Mouse (Mus musculus): ENCODE data around the gene Msl1. TPM values are rescaled to one million over a fixed set of nuclear protein-coding genes. Genes with fewer than 3 reads are reported as not detected.
"Not testable (repeated sequence)": the region's sequence is repeated elsewhere in the genome, so short reads cannot be mapped to it uniquely, and the experiment has no call there.

Msl1 gene
- polyA plus RNA-seq, 1 experiment from 2014 or later = 21.6 TPM

GRCm38 (mm10) chr11:98816706-98817239 is 21.5 kb downstream of the Msl1 start:
- H3K27ac ChIP-seq (ENCODE audit: low read depth, low read length) = no peak overlapping the region
- peaks cover 86% of the 10 kb centered on the region for H3K36me3 ChIP-seq (ENCODE audit: control insufficient read depth, insufficient read depth, low read length)
- H3K9ac ChIP-seq (ENCODE audit: low read depth, low read length) = no peak overlapping the region
- no peak overlapping the region for H3K4me3 ChIP-seq (ENCODE audit: low read length)
- H3K27me3 ChIP-seq (ENCODE audit: control insufficient read depth, insufficient read depth, low read length) = no peaks in the 10 kb centered on the region
- H3K4me2 ChIP-seq (replicated peaks; ENCODE audit: low read depth, low read length) = no peak overlapping the region
- no peaks in the 10 kb centered on the region for H3K4me1 ChIP-seq (ENCODE audit: control insufficient read depth, insufficient read depth, low read length)
- no peaks in the 10 kb centered on the region for H3K9me3 ChIP-seq (ENCODE audit: control insufficient read depth, low read length)
- WGBS = 92% methylated on average over 1 of the region's 1 CpGs
- no peak for ATAC-seq (ENCODE audit: low FRiP score, low TSS enrichment)

- ATAC-seq (ENCODE audit: low FRiP score, low TSS enrichment) = no peak
- Histone ChIP-seq H3K9me3 (ENCODE audit: control insufficient read depth, low read length) (no peaks in the 10 kb centered on the region), H3K27ac (ENCODE audit: low read depth, low read length) (no peak overlapping the region), H3K9ac (ENCODE audit: low read depth, low read length) (no peak overlapping the region), H3K4me1 (ENCODE audit: control insufficient read depth, insufficient read depth, low read length) (no peaks in the 10 kb centered on the region), H3K4me3 (ENCODE audit: low read length) (no peak overlapping the region), H3K27me3 (ENCODE audit: control insufficient read depth, insufficient read depth, low read length) (no peaks in the 10 kb centered on the region), H3K4me2 (replicated peaks; ENCODE audit: low read depth, low read length) (no peak overlapping the region), H3K36me3 (ENCODE audit: control insufficient read depth, insufficient read depth, low read length) (peaks cover 92% of the 10 kb centered on the region)
- WGBS = 95% methylated on average over 5 of the region's 5 CpGs
Measured at GRCm38 (mm10) chr11:98820968-98821367, 25.7 kb downstream of the Msl1 start.

GRCm38 (mm10) chr11:98826071-98826470 is 30.8 kb downstream of the Msl1 start:
- not testable (repeated sequence) for H3K27ac ChIP-seq (ENCODE audit: low read depth, low read length); H3K4me2 ChIP-seq (replicated peaks; ENCODE audit: low read depth, low read length); H3K4me3 ChIP-seq (ENCODE audit: low read length); H3K9me3 ChIP-seq (ENCODE audit: control insufficient read depth, low read length); H3K9ac ChIP-seq (ENCODE audit: low read depth, low read length); H3K4me1 ChIP-seq (ENCODE audit: control insufficient read depth, insufficient read depth, low read length); ATAC-seq (ENCODE audit: low FRiP score, low TSS enrichment); H3K27me3 ChIP-seq (ENCODE audit: control insufficient read depth, insufficient read depth, low read length)
- WGBS = 95% methylated on average over 2 of the region's 2 CpGs
- H3K36me3 ChIP-seq (ENCODE audit: control insufficient read depth, insufficient read depth, low read length) = peaks cover 92% of the 10 kb centered on the region

GRCm38 (mm10) chr11:98827877-98828276 is 32.6 kb downstream of the Msl1 start:
- ATAC-seq (ENCODE audit: low FRiP score, low TSS enrichment) = no peak
- H3K36me3 ChIP-seq (ENCODE audit: control insufficient read depth, insufficient read depth, low read length) = peaks cover 92% of the 10 kb centered on the region
- no peaks in the 10 kb centered on the region for H3K4me1 ChIP-seq (ENCODE audit: control insufficient read depth, insufficient read depth, low read length)
- no peaks in the 10 kb centered on the region for H3K27me3 ChIP-seq (ENCODE audit: control insufficient read depth, insufficient read depth, low read length)
- no peak overlapping the region for H3K9ac ChIP-seq (ENCODE audit: low read depth, low read length)
- no peak overlapping the region for H3K4me2 ChIP-seq (replicated peaks; ENCODE audit: low read depth, low read length)
- 84% methylated on average over 2 of the region's 2 CpGs for WGBS
- H3K9me3 ChIP-seq (ENCODE audit: control insufficient read depth, low read length) = no peaks in the 10 kb centered on the region
- H3K27ac ChIP-seq (ENCODE audit: low read depth, low read length) = no peak overlapping the region
- no peak overlapping the region for H3K4me3 ChIP-seq (ENCODE audit: low read length)

- WGBS = 71% methylated on average over 12 of the region's 12 CpGs
- H3K36me3 ChIP-seq (ENCODE audit: control insufficient read depth, insufficient read depth, low read length) = peaks cover 92% of the 10 kb centered on the region
- no peak overlapping the region for H3K9ac ChIP-seq (ENCODE audit: low read depth, low read length)
- H3K9me3 ChIP-seq (ENCODE audit: control insufficient read depth, low read length) = no peaks in the 10 kb centered on the region
- no peak overlapping the region for H3K4me2 ChIP-seq (replicated peaks; ENCODE audit: low read depth, low read length)
- ATAC-seq (ENCODE audit: low FRiP score, low TSS enrichment) = no peak
- no peak overlapping the region for H3K27ac ChIP-seq (ENCODE audit: low read depth, low read length)
- no peak overlapping the region for H3K4me3 ChIP-seq (ENCODE audit: low read length)
- no peaks in the 10 kb centered on the region for H3K27me3 ChIP-seq (ENCODE audit: control insufficient read depth, insufficient read depth, low read length)
- no peaks in the 10 kb centered on the region for H3K4me1 ChIP-seq (ENCODE audit: control insufficient read depth, insufficient read depth, low read length)
Measured at GRCm38 (mm10) chr11:98829091-98829775, 33.9 kb downstream of the Msl1 start.

GRCm38 (mm10) chr11:98829875-98830274 is 34.6 kb downstream of the Msl1 start:
- 63% methylated on average over 4 of the region's 4 CpGs for WGBS
- no peak overlapping the region for H3K4me2 ChIP-seq (replicated peaks; ENCODE audit: low read depth, low read length)
- no peak overlapping the region for H3K9ac ChIP-seq (ENCODE audit: low read depth, low read length)
- ATAC-seq (ENCODE audit: low FRiP score, low TSS enrichment) = no peak
- H3K4me3 ChIP-seq (ENCODE audit: low read length) = no peak overlapping the region
- no peaks in the 10 kb centered on the region for H3K4me1 ChIP-seq (ENCODE audit: control insufficient read depth, insufficient read depth, low read length)
- no peak overlapping the region for H3K27ac ChIP-seq (ENCODE audit: low read depth, low read length)
- no peaks in the 10 kb centered on the region for H3K9me3 ChIP-seq (ENCODE audit: control insufficient read depth, low read length)
- no peaks in the 10 kb centered on the region for H3K27me3 ChIP-seq (ENCODE audit: control insufficient read depth, insufficient read depth, low read length)
- peaks cover 87% of the 10 kb centered on the region for H3K36me3 ChIP-seq (ENCODE audit: control insufficient read depth, insufficient read depth, low read length)

- no peak for ATAC-seq (ENCODE audit: low FRiP score, low TSS enrichment)
- Histone ChIP-seq H3K4me1 (ENCODE audit: control insufficient read depth, insufficient read depth, low read length) (peaks cover 20% of the 10 kb centered on the region), H3K4me3 (ENCODE audit: low read length) (no peak overlapping the region), H3K9me3 (ENCODE audit: control insufficient read depth, low read length) (no peaks in the 10 kb centered on the region), H3K9ac (ENCODE audit: low read depth, low read length) (no peak overlapping the region), H3K36me3 (ENCODE audit: control insufficient read depth, insufficient read depth, low read length) (peaks cover 38% of the 10 kb centered on the region), H3K27ac (ENCODE audit: low read depth, low read length) (no peak overlapping the region), H3K4me2 (replicated peaks; ENCODE audit: low read depth, low read length) (no peak overlapping the region), H3K27me3 (ENCODE audit: control insufficient read depth, insufficient read depth, low read length) (no peaks in the 10 kb centered on the region)
- 57% methylated on average over 5 of the region's 5 CpGs for WGBS
Measured at GRCm38 (mm10) chr11:98835296-98835695, 40.0 kb downstream of the Msl1 start.

- Histone ChIP-seq H3K36me3 (ENCODE audit: control insufficient read depth, insufficient read depth, low read length) (peaks cover 35% of the 10 kb centered on the region), H3K9ac (ENCODE audit: low read depth, low read length) (no peak overlapping the region), H3K4me2 (replicated peaks; ENCODE audit: low read depth, low read length) (no peak overlapping the region), H3K4me3 (ENCODE audit: low read length) (no peak overlapping the region), H3K27me3 (ENCODE audit: control insufficient read depth, insufficient read depth, low read length) (no peaks in the 10 kb centered on the region), H3K4me1 (ENCODE audit: control insufficient read depth, insufficient read depth, low read length) (peaks cover 20% of the 10 kb centered on the region), H3K27ac (ENCODE audit: low read depth, low read length) (no peak overlapping the region), H3K9me3 (ENCODE audit: control insufficient read depth, low read length) (no peaks in the 10 kb centered on the region)
- no peak for ATAC-seq (ENCODE audit: low FRiP score, low TSS enrichment)
- 62% methylated on average over 3 of the region's 3 CpGs for WGBS
Measured at GRCm38 (mm10) chr11:98835725-98836124, 40.4 kb downstream of the Msl1 start.

- H3K4me2 ChIP-seq (replicated peaks; ENCODE audit: low read depth, low read length) = peak overlapping the region; percentile 100
- no peaks in the 10 kb centered on the region for H3K27me3 ChIP-seq (ENCODE audit: control insufficient read depth, insufficient read depth, low read length)
- no peak overlapping the region for H3K27ac ChIP-seq (ENCODE audit: low read depth, low read length)
- ATAC-seq (ENCODE audit: low FRiP score, low TSS enrichment) = peak; percentile 17
- H3K9ac ChIP-seq (ENCODE audit: low read depth, low read length) = no peak overlapping the region
- peaks cover 20% of the 10 kb centered on the region for H3K4me1 ChIP-seq (ENCODE audit: control insufficient read depth, insufficient read depth, low read length)
- 29% methylated on average over 7 of the region's 7 CpGs for WGBS
- H3K4me3 ChIP-seq (ENCODE audit: low read length) = peak overlapping the region; percentile 69
- H3K9me3 ChIP-seq (ENCODE audit: control insufficient read depth, low read length) = no peaks in the 10 kb centered on the region
- peaks cover 32% of the 10 kb centered on the region for H3K36me3 ChIP-seq (ENCODE audit: control insufficient read depth, insufficient read depth, low read length)
Measured at GRCm38 (mm10) chr11:98836128-98836527, 40.8 kb downstream of the Msl1 start.

All from kidney, embryonic 14.5 days (tissue).